Mouse (Mus musculus) lung, postnatal 0 days (tissue): ENCODE results near the gene Cenpt.

Experiments used
- CTCF ChIP-seq: IDR thresholded peaks from 2 replicates; pipeline ENCODE4 v1.5.1; 2016; ENCODE audit warnings: antibody characterized with exemption, mild to moderate bottlenecking
- EP300 ChIP-seq: IDR thresholded peaks from 2 replicates; pipeline ENCODE4 v1.6.1; 2016; ENCODE audit warnings: antibody characterized with exemption, mild to moderate bottlenecking, control low read depth

DNA sequence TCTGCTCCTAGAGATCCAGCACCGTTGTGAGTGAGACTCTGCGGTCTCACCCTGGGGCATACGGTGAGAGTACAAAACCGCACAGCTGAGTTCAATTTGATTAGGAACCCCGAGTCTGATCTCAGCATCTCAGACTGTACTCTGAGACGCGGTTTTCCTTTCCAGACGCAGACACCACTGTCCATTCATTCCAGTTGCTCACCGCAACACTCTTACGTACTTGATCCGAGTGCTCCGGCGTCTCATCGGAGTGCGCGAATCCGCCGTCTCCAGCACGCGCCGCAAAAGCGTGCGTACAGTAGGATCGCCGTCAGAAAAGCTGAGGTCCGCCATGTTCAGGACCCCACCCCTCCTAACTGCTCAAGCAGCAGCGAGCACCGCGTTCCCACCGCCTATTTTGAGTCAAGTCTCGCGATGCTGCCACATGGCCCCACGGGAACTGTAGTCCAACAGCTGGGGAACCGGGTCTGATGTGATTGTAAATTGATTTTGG is 1.4 kb downstream of the Cenpt start:
- TF ChIP-seq EP300 (peak; percentile 68; the same call in 1 of the 2 replicates), CTCF (no peak)
